Mouse (Mus musculus) heart, adult 11 months (tissue): Measurements from ENCODE around the gene Slc44a4.

Experiments used
- DNase-seq: peaks from one replicate; pipeline ENCODE4 v3.0.0; 2022

Slc44a4 gene

GRCm38 (mm10) chr17:34913930-34914665 is at the start of gene Slc44a4:
TSS of gene Slc44a4 (plus strand) at chr17:34914466.
- no peak for DNase-seq

- no peak for DNase-seq
Observed at GRCm38 (mm10) chr17:34865981-34866380, 48.3 kb upstream of the Slc44a4 start.

- no peak for DNase-seq
Observed at GRCm38 (mm10) chr17:34874321-34874720, 39.9 kb upstream of the Slc44a4 start.

- no peak for DNase-seq
Observed at GRCm38 (mm10) chr17:34879336-34879879, 34.9 kb upstream of the Slc44a4 start, which contains the start of gene Zbtb12. TSS of gene Zbtb12 (plus strand) at chr17:34879483.

GRCm38 (mm10) chr17:34881166-34881565 is 33.1 kb upstream of the Slc44a4 start:
- DNase-seq: no peak

DNA sequence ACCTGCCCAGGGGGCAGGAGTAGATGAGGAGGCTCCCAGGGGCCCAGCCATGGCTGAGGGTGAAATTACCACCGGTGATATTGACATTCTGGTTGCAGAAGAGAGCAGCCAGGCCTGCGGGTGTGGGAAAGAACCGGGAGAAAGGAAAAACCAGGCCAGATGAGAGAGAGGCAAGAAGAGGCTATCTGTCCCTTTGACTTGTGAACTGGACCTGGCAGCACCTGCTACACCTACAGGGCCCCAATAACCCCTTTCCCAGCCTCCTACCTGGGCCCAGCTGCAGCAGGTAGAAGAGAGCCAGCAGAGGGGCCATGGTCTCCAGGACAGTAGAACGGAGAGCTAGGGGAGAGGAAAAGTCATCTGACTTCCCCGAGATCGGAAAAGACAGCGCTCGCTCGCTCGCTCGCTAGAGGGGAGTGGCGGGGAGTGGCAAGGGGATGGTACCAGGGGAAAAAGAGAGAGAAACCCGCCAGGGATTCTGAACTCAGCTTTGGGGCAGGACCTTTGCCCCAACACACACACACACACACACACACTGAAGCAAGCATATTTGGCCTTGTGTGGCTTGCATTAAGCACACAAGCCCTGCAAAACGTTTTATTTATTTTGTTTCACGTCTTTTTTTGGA is 32.5 kb upstream of the Slc44a4 start, which contains the start of gene Gm20547:
Gene Gm20547, minus strand, starts transcription at position 360 of the 628 bp plus-strand sequence.
- DNase-seq: no peak

- no peak for DNase-seq
Observed at GRCm38 (mm10) chr17:34883332-34883731, 30.9 kb upstream of the Slc44a4 start.

DNA sequence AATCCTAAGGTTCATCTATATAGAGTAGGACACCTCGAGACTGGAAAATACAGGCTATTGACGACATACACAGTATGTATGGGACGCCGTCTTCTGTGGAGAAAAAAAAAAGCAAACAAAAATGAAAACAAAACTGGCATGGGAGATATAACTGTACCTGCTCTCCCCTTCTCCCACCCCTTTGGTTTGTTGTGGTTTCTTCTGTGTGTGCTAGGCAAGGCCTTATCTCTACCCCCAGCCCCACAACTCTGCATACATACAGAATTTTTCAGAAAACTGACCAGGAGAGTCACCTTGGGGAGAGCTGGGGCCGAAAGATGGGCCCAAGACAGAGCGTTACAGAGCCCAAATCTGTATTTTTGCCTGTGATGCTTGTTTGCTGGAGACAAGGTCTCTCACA is 29.6 kb upstream of the Slc44a4 start:
- no peak for DNase-seq

DNA sequence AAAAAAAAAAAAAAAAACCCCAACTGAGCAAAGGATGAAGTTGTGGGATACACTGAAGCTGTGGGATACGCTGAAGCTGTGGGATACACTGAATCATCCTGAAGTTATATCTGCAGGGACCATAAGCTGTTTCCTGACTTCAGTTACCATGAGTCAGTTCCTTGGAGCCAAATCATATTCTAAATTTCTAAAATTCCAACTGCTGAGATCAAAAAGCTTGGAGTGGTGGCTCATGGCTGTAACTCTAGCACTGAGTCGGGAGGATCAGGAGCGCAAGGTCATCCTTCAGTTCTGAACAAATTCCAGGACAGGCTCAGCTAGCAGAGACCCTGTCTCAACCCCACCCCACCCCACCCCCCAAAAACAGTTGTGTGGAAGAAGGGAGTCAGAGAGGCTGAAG is 28.7 kb upstream of the Slc44a4 start:
- DNase-seq: no peak

DNA sequence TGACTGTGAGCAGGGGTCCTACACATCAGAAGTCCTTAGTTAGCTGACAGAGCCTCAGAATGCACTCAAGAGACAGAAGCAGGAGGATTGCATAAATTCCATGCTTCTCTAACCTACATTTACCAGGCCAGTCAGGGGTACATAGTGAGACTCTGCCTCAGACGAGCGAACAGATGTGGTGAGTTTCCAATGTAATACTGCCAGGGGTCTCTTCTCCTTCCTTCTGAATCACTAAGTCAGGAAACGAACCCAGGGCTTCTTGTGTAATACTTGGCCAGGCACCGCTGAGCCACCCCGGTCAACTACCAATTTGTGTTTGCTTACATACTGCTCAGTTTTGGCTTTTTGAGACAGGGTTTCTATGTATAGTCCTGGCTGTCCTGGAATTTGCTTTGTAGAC is 26.3 kb upstream of the Slc44a4 start:
- no peak for DNase-seq

- DNase-seq: no peak
Observed at GRCm38 (mm10) chr17:34890074-34890743, 24.1 kb upstream of the Slc44a4 start.

- no peak for DNase-seq
Observed at GRCm38 (mm10) chr17:34891377-34891776, 22.9 kb upstream of the Slc44a4 start.

DNA sequence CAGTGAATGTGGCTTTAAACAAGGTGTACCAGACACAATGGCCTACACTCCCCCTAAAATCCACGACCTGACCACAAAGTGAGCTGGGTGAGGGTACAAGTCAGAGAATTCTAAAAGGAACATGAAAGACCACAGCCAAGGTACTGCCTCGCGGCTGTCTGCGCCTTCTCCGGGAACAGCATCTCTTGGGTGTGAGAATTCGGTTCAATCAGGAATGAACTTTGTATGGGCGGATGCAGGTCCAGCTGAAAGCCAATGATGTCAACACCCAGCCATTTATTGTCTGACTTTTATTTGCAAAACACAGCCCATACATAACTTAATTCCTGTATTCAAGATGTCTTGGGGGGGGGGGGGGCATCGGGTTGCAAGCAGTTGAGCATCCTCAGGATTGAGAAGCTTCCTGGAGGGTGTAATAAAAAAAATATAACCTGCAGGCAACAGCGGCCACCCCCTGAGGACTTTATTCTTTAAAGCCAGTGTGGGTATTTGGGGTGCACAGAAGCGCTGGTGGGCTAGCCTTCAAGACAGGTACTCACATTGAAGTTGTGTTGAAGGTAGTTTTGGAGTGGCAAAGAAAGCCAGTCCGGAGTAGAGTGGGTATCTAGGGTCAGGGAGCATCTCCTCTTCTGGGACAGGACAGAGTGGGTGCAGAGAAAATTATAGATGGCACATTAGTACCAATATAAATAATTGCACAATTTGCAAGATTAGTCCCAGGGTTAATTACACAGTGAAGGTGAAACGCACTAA is 21.0 kb upstream of the Slc44a4 start:
- no peak for DNase-seq

DNA sequence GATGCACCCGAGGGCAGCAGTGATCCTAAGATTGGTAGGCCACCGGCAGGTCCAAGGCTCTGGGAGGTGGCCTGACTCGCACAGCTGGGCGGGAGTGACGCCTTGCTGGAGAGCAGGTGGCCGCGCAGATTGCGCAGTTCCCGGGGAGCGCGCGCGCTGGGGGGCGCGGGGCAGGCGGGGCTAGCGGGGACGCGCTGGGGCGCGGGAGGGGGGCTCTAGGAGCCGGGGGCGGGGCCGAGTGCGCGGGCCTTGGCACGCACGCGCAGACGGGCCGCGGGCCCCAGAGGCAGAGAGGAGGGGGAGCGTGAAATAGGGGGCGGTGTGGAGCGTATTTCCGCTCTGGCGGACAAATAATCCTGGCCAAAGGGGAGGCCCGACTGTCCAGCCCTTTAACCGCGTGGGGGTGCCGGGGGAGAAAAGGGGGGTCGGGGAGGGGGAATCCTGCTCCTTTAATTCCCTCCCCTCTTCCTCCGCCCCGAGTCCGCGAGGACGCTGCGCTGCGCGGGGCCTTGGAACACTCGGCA is 20.1 kb upstream of the Slc44a4 start:
- DNase-seq: peak; percentile 100

DNA sequence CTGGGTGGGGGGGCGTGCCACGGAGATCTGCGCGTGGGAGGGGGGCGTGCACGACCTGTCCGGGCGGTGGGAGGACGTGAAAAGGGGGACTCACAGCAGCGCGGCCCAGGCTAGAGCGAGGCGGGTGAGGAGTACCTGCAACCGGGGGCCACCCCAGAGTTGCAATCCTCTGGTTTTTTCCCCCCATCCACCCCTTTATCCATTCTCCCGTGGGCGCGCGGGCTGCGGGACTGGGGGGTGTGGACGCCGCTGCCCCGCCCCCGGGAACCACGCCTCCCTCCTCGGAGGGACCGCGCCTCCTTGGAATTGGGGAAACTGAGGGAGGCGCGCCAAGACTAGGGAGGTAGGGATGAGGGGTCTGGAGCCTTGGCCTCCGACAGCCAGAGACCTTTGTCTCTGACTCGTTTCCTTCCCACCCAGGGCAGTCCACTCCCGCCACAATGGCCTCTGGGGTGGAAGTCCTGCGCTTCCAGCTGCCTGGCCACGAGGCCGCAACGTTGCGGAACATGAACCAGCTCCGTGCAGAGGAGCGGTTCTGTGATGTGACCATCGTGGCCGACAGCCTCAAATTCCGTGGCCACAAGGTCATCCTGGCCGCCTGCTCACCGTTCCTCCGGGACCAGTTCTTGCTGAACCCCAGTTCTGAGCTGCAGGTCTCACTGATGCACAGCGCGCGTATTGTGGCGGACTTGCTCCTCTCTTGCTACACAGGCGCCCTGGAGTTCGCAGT is 19.3 kb upstream of the Slc44a4 start:
- peak; percentile 98 for DNase-seq

DNA sequence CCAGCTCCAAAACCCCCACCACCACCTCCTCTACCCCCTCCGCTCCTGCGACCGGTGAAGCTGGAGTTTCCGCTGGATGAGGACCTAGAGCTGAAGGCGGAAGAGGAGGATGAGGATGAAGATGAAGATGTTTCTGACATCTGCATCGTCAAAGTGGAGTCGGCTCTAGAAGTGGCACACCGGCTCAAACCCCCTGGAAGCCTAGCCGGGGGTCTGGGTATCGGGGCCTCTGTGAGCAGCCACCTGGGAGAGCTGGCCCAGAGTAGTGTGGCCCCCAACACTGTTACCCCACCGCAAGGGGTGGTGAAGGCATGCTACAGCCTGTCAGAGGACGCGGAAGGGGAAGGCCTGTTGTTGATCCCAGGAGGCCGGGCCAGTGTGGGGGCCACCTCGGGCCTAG is 18.5 kb upstream of the Slc44a4 start:
- DNase-seq: peak; percentile 95

- DNase-seq: peak; percentile 93
Observed at GRCm38 (mm10) chr17:34896366-34896765, 17.9 kb upstream of the Slc44a4 start.

DNA sequence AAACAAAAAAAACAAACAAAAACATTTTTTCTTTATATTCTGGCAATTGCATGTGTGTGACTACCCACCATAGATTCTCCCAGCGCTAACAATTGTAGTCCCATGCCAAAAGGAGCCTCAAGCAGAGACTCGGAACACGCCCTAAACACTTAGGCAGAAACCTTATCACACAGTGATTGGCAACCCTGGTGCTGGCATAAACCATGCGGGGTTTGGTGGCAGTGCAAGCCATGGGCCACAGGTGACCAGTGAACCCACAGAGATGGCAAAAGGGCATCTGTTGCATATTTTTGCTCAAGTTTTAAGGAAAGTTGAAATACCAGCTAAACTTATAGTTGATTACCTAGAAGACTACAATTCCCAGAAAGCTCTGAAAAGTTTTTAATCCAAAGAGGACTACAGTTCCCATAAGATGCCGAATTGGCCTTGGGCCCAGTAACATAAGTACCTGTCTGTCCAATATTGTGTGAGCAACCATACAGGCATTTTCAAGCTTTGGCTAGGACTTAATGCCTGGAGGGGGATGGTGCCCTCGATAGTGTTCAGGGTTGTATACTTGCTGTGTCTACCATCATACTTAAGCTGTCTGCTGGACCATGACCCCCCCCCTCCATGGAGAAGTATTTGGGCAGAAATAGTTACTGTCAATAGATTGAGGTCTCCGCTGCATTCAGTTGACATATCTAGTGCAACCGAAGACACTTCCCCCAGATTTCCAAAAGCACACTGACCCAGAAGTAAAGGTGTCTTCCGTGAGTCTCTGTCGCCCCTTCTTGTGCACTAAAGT is 16.7 kb upstream of the Slc44a4 start:
- peak; percentile 94 for DNase-seq

DNA sequence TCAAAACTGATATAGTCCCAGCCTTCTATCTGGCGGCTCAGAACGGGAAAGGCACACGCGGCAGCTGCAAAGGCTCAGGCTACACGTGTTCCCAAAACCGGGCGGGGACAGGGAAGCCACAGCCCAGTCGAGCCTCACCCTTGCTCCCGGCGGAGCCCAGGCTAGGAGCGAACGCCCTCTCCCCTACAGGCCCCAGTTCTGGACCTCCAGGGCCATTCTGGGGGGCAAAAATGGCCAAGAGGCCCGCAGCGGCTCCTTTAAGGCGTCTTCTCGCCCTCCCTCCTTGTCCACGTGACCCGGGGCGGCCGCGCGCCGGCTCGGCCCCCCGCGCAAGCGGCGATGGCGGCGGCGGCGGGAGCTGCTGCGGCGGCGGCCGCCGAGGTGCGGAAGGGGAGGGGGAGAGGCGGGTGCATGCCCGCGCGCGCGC is 16.1 kb upstream of the Slc44a4 start, which contains the start of the genes C2 and Ehmt2:
Gene C2, minus strand, starts transcription at position 106 of the 427 bp plus-strand sequence.
Gene Ehmt2, plus strand, starts transcription at position 310 of the 427 bp plus-strand sequence.
- DNase-seq: peak; percentile 99

GRCm38 (mm10) chr17:34898706-34899052 is 15.6 kb upstream of the Slc44a4 start:
- DNase-seq: no peak
